Mouse (Mus musculus) gastrocnemius, adult 8-10 months (tissue): ENCODE data around the gene Cphx3. TPM values are rescaled to one million over a fixed set of nuclear protein-coding genes. Genes with fewer than 3 reads are reported as not detected.
"Not testable (repeated sequence)": the region's sequence is repeated elsewhere in the genome, so short reads cannot be mapped to it uniquely, and the experiment has no call there.

Experiments
- DNase-seq, 2 experiments: peaks; one replicate each; pipeline ENCODE4 v3.0.0; 2022; ENCODE audit warnings: low spot score in 2 of 2
- total RNA-seq, 4 experiments: library from RNA; stranded (reverse); gene quantifications; 2 replicates each; pipeline ENCODE4 v1.2.4; 2022

Gene Cphx3
- total RNA-seq, 4 experiments from 2014 or later: not detected

DNA sequence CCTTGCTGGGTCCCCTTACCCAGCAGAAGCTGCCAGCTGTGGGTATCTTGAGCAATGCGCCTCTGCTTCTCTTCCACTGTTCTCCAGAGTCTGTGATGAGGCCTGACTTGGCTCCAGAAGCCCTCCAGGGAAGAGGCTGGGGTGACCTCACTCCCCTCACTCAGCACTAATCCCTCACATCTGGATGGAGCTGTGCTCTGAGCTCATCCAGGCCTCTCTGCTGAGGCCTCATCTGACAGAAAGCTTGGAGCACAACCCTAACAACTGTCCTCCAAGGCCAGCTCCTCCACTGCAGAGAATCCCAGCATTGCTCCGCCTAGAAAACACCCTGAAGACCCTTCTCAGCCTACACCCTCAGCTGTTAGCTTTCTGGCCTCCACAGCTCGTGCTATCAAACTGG is 91.9 kb downstream of the Cphx3 start:
- DNase-seq: not testable (repeated sequence)

DNA sequence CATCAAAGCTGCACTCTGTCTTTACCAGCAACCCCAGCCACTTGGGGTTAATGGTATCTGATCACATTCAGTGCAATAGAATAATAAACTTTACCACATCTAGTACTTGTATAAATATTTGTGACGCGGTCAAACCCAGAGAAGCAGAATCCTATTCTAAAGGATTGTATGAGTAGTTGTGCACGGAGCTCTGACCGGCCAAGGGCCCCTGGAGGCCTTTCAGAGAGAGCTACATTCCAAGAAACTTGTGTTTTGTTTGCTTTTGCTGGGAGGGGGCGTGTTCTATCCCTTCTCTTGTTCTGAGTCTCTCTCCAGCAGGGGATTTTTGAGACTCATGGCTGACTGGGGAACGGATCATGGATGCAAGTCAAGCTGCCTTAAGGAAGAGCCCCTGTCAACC is 92.9 kb downstream of the Cphx3 start:
- DNase-seq: not testable (repeated sequence)

DNA sequence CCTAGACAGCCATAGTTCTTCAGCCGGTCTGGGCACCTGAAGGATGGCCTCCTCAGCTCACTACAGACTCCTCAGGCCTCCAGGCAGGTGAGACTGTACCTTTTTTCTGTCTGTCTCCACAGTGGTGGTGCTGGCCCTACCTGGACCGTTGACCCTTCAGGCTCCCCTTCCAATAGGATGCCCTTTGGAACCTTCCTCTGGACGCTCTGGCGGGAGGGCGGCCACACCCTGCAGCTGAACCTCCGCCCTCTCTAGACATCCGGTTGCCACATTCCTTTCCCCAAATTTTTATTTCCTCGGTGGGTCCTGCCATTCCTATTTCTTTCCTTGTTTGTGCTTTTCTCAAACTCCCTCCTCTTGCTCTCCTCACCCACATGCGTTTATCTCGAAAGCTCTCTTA is 99.6 kb downstream of the Cphx3 start:
- DNase-seq: not testable (repeated sequence)

DNA sequence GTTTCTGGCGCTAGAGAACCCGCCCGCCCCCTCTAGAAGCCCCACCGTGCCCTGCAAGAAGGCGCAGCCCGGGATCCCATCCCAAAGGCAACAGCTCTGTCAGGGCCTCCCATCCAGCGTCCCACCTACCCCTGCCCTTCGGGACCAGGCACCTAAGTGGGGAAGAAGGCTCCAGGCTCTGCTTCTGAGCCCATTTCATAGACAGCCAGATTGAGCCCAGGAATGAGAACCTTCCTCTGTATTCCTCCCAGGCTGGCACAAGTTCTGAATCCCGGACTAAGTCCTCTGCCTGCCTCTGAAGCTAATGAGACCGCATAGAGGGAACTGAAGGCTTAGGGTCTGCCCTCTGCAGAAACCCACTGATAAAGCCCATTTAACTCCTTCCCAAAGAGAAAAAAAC is 100.3 kb downstream of the Cphx3 start, which contains the start of gene Plac9b:
TSS of gene Plac9b (minus strand) at position 101 of the 400 bp plus-strand sequence.
- not testable (repeated sequence) for DNase-seq

DNA sequence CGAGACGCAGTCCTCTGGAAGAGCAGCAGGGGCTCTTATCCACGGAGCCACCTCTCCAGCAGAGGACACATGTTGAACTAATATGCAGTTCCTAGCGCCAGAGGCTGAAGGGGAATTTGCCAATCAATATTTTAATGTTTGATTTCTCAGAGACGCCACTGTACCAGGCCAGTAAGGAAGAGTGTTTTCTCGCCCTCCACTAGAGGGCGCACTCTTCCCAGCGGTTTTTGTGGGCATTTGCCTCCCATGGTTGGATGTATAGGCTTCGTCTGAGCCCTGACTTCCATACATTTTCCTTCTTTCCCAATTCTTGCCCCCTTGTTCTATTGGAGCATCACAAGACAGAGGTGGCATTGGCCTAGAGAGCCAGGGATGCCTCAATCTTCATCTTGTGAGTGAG is 104.5 kb downstream of the Cphx3 start:
- not testable (repeated sequence) for DNase-seq

DNA sequence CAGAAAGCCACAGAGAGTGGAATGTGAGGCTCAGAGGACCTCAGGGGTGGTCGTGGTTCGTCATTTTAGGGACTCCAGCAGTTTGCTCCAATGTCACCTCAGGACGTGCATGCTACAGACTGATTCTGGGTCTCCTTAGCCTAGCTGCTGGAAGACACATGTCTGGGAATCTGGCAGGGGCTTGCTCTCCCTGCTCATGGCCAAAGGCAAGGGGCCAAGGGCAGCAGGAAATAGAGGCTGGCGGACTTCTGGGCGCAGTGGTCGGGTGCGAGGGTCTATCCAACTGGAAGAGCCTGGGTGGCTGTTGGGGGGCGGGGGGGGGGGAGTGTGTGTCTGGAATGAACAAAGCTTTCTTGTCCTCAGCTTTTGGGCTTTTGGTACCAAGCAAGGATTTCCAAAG is 106.3 kb downstream of the Cphx3 start:
- DNase-seq: not testable (repeated sequence)

DNA sequence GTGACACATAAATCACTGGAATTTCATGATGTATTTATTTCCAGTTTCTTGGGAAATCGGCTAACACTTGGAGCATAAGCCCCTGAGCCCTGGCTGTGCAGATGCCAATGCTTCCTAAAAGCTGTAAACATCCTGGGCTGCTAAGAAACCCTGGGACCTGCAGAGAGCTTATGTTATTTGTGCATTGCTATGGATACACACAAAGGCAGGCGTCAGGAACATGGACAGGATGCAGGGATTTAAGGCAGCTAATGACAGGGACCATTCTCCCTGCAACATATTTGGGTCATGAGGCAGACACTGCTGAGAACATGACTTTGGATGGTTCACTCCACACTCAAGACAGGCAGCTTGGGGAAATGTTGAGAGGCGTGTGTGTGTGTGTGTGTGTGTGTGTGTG is 115.8 kb downstream of the Cphx3 start:
- not testable (repeated sequence) for DNase-seq

DNA sequence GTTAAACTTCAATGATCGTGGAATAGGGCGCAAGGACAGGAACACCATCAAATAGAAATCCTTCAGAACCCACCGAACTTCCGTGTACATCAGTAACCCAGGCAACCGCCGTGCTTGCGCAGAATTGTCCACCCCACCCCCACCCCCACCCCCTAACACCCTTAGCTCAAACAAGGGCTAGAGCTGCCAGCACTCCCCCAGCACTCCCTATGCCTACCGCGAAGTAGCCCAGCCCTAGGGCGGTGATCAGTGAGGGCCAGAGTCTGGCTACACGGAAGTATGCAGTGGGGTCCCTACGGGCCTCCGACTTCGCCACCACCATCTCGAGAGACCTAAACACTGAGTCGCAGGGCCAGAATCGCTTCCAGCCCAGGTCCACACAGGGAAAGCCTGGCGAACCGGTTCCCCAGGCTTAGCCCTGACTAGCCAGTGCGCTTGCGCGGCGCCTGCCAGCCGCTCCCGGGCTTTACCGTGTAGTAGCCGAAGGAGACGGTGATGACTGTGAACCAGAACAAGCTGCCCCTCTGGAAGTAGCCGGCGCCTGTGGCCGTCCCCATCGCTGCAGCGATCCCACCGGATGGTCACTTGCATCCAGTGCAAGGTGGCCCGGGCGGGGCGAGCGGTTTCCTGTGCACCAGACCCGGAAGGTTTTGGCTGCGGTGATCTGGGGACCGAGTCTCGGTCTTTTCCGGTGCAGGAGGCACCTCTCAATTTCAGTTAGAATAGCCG is 124.3 kb downstream of the Cphx3 start:
- not testable (repeated sequence) for DNase-seq

DNA sequence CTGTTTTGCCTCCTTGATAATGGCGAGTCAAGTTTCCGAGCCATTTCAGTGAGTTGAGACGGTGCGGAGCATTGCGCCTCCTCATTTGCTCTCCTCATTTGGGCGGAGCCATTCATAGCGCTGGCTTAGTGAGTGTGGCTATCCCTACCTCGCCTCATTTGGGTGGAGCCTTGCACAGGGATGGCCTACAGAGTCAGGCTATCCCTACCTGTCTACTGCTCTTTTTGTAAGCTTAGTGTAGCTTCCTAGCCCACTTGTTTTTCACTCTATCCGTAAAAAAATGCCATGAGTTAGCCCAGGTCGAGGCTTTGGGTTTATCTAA is 124.8 kb downstream of the Cphx3 start, which contains the start of gene Tmem254b:
TSS of gene Tmem254b (minus strand) at position 116 of the 322 bp plus-strand sequence.
- DNase-seq: not testable (repeated sequence)

DNA sequence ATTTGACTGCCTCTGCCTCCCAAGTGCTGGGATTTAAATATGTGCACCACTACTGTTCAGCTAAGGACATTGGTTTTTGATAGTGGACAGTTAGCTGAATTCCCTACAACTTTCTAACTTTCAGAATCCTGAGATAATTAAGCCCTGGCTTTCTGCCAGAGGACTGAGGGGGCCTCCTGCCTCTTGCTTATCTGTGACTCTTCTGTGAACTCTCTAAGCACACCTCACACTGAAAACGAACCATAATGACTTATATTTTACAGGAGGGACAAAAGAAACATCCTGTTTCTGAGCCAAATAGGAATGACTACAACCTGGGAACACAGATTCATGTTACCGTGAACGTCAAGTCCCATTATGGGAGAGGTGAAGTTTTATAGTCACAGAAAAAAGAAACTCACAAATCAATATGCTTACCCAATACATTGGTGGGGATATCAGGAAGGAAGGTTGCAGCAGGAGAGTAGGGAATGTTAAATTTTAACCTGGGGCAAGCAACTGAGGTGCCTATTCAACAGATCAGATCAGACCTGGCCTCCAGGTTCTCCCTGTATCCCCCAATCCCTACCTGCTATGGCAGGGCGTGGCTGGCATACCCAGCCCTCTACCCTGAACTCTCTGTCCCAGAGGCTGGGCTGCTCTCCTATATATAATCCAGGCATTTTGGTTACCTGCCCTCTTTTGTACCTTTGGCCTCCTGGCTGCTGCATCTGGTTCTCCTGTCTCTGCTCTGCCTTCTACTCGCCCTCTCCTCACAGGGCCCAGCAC is 134.3 kb downstream of the Cphx3 start:
- not testable (repeated sequence) for DNase-seq

DNA sequence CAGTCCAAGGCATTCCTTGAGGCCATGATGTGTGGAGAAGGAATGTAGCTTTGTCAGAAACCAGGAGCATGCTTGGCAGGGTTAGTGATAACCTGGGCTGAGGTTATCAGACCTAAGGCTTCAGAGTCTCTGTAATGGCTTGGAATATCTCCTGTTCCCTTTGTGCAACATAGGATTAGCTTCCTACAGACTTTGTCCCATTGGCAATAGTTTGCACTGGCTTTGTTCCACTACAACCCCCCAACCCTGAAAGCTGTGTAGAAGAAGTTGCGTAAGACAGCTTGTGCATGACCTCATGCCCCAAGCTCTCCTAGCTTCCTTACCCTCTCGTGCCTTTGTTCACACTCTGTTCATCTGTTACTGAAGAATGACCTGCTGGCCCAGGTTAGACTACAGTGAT is 155.1 kb downstream of the Cphx3 start:
- not testable (repeated sequence) for DNase-seq

DNA sequence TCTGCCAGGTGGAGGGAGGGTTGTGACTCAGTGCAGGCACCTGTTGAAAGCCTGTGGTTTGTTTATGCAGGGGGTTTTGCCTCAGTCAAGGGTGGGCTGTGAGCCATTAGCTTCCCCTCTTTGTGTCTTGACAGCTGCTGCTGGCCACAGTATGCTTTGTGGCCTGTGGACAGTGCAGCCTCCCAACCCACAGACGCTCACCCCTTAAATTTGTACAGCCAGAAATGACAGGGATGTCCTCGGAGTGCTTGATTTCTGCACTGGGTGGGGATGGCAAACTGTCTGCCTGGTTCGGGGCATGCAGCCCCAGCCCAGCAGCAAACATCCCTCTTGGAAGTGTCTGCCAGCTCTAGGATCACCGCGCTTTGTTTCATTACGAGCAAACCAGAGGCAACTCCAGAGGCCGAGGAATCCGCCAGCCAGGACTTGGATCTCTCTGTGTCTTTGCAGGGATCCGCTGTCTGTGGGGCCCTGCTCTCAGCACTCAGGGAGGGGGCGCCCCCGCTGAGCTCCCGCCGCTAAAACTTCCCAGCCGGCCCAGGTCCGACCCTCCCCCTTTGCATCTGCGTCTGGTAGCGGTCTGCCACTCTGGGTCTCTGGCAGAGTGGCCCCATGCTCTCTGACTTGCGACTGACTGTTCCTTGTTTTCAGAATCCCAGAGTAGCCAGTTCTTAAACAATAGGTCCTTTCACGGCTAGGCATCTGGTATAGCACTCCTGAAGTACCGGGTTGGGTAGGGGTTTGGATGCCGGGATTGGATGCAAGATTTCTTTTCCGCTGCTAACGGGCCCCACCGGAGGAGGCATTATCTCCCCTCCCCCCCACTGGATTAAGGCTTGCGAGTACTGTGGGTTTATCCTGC is 175.9 kb downstream of the Cphx3 start, which contains the start of gene Duxbl3:
TSS of gene Duxbl3 (plus strand) at position 207 of the 862 bp plus-strand sequence.
- not testable (repeated sequence) for DNase-seq

DNA sequence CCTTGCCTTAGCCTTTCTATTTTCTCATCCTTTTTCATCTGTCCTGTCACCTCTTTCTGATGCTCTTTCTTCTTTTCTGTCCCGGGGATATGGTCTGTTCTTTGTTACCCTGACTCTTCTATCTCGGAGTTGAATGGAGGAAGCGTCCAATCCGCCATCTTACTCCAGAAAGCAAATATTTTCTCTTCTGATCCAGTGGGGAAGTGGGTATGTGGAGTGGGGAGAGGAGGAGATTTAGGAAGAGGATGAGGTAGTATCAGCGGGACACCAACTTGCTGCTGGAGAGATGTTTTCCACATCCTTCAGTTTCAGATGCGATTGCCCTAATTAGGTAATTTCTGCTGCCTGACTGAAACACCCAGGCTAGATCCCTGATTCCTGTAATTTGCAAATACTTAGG is 176.6 kb downstream of the Cphx3 start:
- not testable (repeated sequence) for DNase-seq

Other genes starting within 250 kb of the Cphx3 start
- gene Anxa11, start 240.1 kb upstream of the Cphx3 start, total RNA-seq: 100 to 1,000 TPM in 3 of 4 experiments, 10 to 100 TPM in 1; 92.4 to 119 (median 105) TPM
- gene Plac9a, start 179.2 kb upstream of the Cphx3 start, total RNA-seq: 1 to 10 TPM; 1.3 to 2.3 (median 1.7) TPM
- under 1 TPM in 2 of 4 experiments, not detected in 2; 0.19 to 0.59 TPM for gene Tmem254a, start 154.6 kb upstream of the Cphx3 start, total RNA-seq
- gene Cphx1, start 144.0 kb upstream of the Cphx3 start, total RNA-seq: not detected
- gene Duxbl1, start 103.7 kb upstream of the Cphx3 start, total RNA-seq: not detected
- gene Gm9780, start 39.6 kb upstream of the Cphx3 start, total RNA-seq: 10 to 100 TPM in 2 of 4 experiments, 1 to 10 TPM in 2; 4.0 to 15.3 (median 11.3) TPM
- gene Tmem254c, start 14.9 kb upstream of the Cphx3 start, total RNA-seq: 1 to 10 TPM; 1.0 to 2.1 (median 1.7) TPM
- gene Cphx2, start 781 bp upstream of the Cphx3 start, total RNA-seq: not detected
- not detected for gene Duxbl2, start 36.1 kb downstream of the Cphx3 start, total RNA-seq
- gene Plac9b, start 100.2 kb downstream of the Cphx3 start, total RNA-seq: 10 to 100 TPM; 29.5 to 33.0 (median 31.3) TPM
- gene Tmem254b, start 124.7 kb downstream of the Cphx3 start, total RNA-seq: 1 to 10 TPM in 1 of 4 experiments, under 1 TPM in 2, not detected in 1; 0.51 to 1.1 (median 0.59) TPM
- gene Duxbl3, start 175.7 kb downstream of the Cphx3 start, total RNA-seq: not detected